Mouse (Mus musculus) cortical plate, adult 2 months (tissue): ENCODE results near the gene Agtpbp1.

ENCODE experiments used
- CTCF ChIP-seq: fragments of 200-500 bp; IDR thresholded peaks from 2 replicates; pipeline ENCODE4 v1.5.1; 2011; ENCODE audit warnings: mild to moderate bottlenecking, control low read depth, low read length; ENCODE audit not compliant: insufficient read depth; ENCODE audit errors: extremely low read depth
- POLR2A ChIP-seq: fragments of 200-500 bp; IDR thresholded peaks from 2 replicates; pipeline ENCODE4 v1.6.1; 2011; ENCODE audit warnings: mild to moderate bottlenecking, low read length, control low read depth; ENCODE audit not compliant: insufficient read depth; ENCODE audit errors: extremely low read depth

GRCm38 (mm10) chr13:59618463-59618862, 33.4 kb upstream of the Agtpbp1 start:
- TF ChIP-seq POLR2A (no peak), CTCF (no peak)
